Mouse (Mus musculus): ENCODE results near the gene Asf1a.

GRCm38 (mm10) chr10:53595744-53596676, 547 bp upstream of the Asf1a start:
- no peak for TF ChIP-seq EP300 (IDR thresholded peaks at IDR 0.05; ENCODE audit: insufficient read depth, low read depth, low read length)
- TF ChIP-seq POLR2A (IDR thresholded peaks at IDR 0.05; ENCODE audit: insufficient read depth, low read length) = no peak
